Mouse (Mus musculus) MEL (cell line): Measurements from ENCODE around the gene Pde10a. TPM values are rescaled to one million over a fixed set of nuclear protein-coding genes. Genes with fewer than 3 reads are reported as not detected.

Source experiments
- DNase-seq: peaks from one replicate; pipeline ENCODE4 v3.0.0; 2011; ENCODE audit warnings: low read depth, low spot score
- H3K27ac ChIP-seq: 2 replicates; pipeline ENCODE4 v1.5.1; 2012; ENCODE audit warnings: low read depth, mild to moderate bottlenecking, control low read depth, low read length, moderate library complexity; ENCODE audit not compliant: control insufficient read depth
- H3K27me3 ChIP-seq, 2 experiments: fragments of 150-350 bp in 1 of 2; sonication (generic) in 1 of 2; 2 replicates each; pipeline ENCODE4 v1.6.1; 2012; ENCODE audit warnings: low read length in 2 of 2, mild to moderate bottlenecking in 2 of 2, improper control_type of control experiment in 1 of 2, moderate library complexity in 1 of 2; ENCODE audit not compliant: insufficient read depth in 2 of 2, control insufficient read depth in 1 of 2
- H3K36me3 ChIP-seq, 2 experiments: 2 replicates each; pipeline ENCODE4 v1.6.1; 2012 to 2014; ENCODE audit warnings: low read length in 2 of 2, improper control_type of control experiment in 1 of 2, inconsistent platforms in 1 of 2, mild to moderate bottlenecking in 1 of 2; ENCODE audit not compliant: insufficient read depth in 2 of 2, control insufficient read depth in 1 of 2
- H3K4me1 ChIP-seq, 2 experiments: fragments of 150-350 bp in 1 of 2; sonication (generic) in 1 of 2; 2 replicates each; pipeline ENCODE4 v1.6.1; 2012; ENCODE audit warnings: low read length in 2 of 2, improper control_type of control experiment in 1 of 2, mild to moderate bottlenecking in 1 of 2; ENCODE audit not compliant: insufficient read depth in 2 of 2, control insufficient read depth in 1 of 2
- H3K4me3 ChIP-seq, 2 experiments: fragments of 150-350 bp in 1 of 2; sonication (generic) in 1 of 2; 2 replicates each; pipeline ENCODE4 v1.5.1; 2012; ENCODE audit warnings: low read depth in 2 of 2, low read length in 2 of 2, mild to moderate bottlenecking in 2 of 2, moderate library complexity in 2 of 2, control low read depth in 1 of 2, improper control_type of control experiment in 1 of 2; ENCODE audit not compliant: control insufficient read depth in 1 of 2, insufficient read depth in 1 of 2
- H3K79me2 ChIP-seq: 2 replicates; pipeline ENCODE4 v1.6.1; 2012; ENCODE audit warnings: mild to moderate bottlenecking, low read length, moderate library complexity; ENCODE audit not compliant: control insufficient read depth, poor library complexity, insufficient read depth
- H3K9ac ChIP-seq: 2 replicates; pipeline ENCODE4 v1.6.1; 2012; ENCODE audit warnings: low read depth, mild to moderate bottlenecking, control low read depth, low read length, moderate library complexity; ENCODE audit not compliant: control insufficient read depth, poor library complexity, severe bottlenecking
- H3K9me3 ChIP-seq: fragments of 150-350 bp; sonication (generic); replicated peaks from 2 replicates; pipeline ENCODE4 v1.6.1; 2012; ENCODE audit warnings: mild to moderate bottlenecking, low read length, improper control_type of control experiment, moderate library complexity; ENCODE audit not compliant: insufficient read depth
- BHLHE40 ChIP-seq: IDR thresholded peaks from 2 replicates; pipeline ENCODE4 v1.6.1; 2012; ENCODE audit warnings: low read depth, mild to moderate bottlenecking, inconsistent platforms, low read length, improper control_type of control experiment, borderline replicate concordance
- E2F4 ChIP-seq: IDR thresholded peaks from 2 replicates; pipeline ENCODE4 v1.6.1; 2011; ENCODE audit warnings: low read depth, low read length, improper control_type of control experiment, borderline replicate concordance
- GABPA ChIP-seq: IDR thresholded peaks from 2 replicates; pipeline ENCODE4 v1.6.1; 2012; ENCODE audit warnings: low read depth, mild to moderate bottlenecking, inconsistent platforms, low read length, improper control_type of control experiment, moderate library complexity
- JUND ChIP-seq: IDR thresholded peaks from 2 replicates; pipeline ENCODE4 v1.6.1; 2011; ENCODE audit warnings: low read depth, mild to moderate bottlenecking, improper control_type of control experiment, low read length
- KAT2A ChIP-seq: conservative IDR thresholded peaks from 2 replicates; pipeline ENCODE4 v1.6.1; 2012; ENCODE audit warnings: low read depth, low read length, improper control_type of control experiment, inconsistent platforms
- MAZ ChIP-seq: IDR thresholded peaks from 2 replicates; pipeline ENCODE4 v1.6.1; 2012; ENCODE audit warnings: low read depth, mild to moderate bottlenecking, inconsistent platforms, low read length, improper control_type of control experiment
- MEF2A ChIP-seq: IDR thresholded peaks from 2 replicates; pipeline ENCODE4 v1.6.1; 2014; ENCODE audit warnings: low read depth, mild to moderate bottlenecking, inconsistent platforms, low read length, improper control_type of control experiment; ENCODE audit not compliant: poor library complexity, insufficient replicate concordance, severe bottlenecking; ENCODE audit errors: extremely low read depth
- MXI1 ChIP-seq: IDR thresholded peaks from 2 replicates; pipeline ENCODE4 v1.6.1; 2011; ENCODE audit warnings: mild to moderate bottlenecking, low read depth, low read length, improper control_type of control experiment
- MYC ChIP-seq: IDR thresholded peaks from 2 replicates; pipeline ENCODE4 v1.6.1; 2011; ENCODE audit warnings: low read depth, mild to moderate bottlenecking, low read length, improper control_type of control experiment, moderate library complexity
- NELFE ChIP-seq: IDR thresholded peaks from 2 replicates; pipeline ENCODE4 v1.6.1; 2011; ENCODE audit warnings: low read depth, low read length, improper control_type of control experiment
- POLR2A ChIP-seq, 2 experiments: IDR thresholded peaks; 2 replicates each; pipeline ENCODE4 v1.6.1; 2011 to 2012; ENCODE audit warnings: low read length in 2 of 2, mild to moderate bottlenecking in 2 of 2, control low read depth in 1 of 2, improper control_type of control experiment in 1 of 2, low read depth in 1 of 2, moderate library complexity in 1 of 2; ENCODE audit not compliant: control insufficient read depth in 1 of 2, insufficient read depth in 1 of 2, poor library complexity in 1 of 2
- POLR2AphosphoS5 ChIP-seq: IDR thresholded peaks from 2 replicates; pipeline ENCODE4 v1.6.1; 2012; ENCODE audit warnings: low read depth, borderline replicate concordance, mild to moderate bottlenecking, inconsistent platforms, low read length, moderate library complexity, mixed read lengths
- RAD21 ChIP-seq: IDR thresholded peaks from 2 replicates; pipeline ENCODE4 v1.6.1; 2011; ENCODE audit warnings: mild to moderate bottlenecking, low read depth, low read length, improper control_type of control experiment
- RCOR1 ChIP-seq: IDR thresholded peaks from 2 replicates; pipeline ENCODE4 v1.6.1; 2012; ENCODE audit warnings: low read depth, mild to moderate bottlenecking, inconsistent platforms, low read length, improper control_type of control experiment
- TAL1 ChIP-seq: IDR thresholded peaks from 2 replicates; pipeline ENCODE4 v1.6.1; 2012; ENCODE audit warnings: mild to moderate bottlenecking, inconsistent platforms, low read length, moderate library complexity, mixed read lengths
- USF1 ChIP-seq: IDR thresholded peaks from 2 replicates; pipeline ENCODE4 v1.6.1; 2014; ENCODE audit warnings: low read depth, mild to moderate bottlenecking, inconsistent platforms, low read length, improper control_type of control experiment, moderate library complexity
- ZMIZ1 ChIP-seq: IDR thresholded peaks from 2 replicates; pipeline ENCODE4 v1.6.1; 2012; ENCODE audit warnings: low read depth, mild to moderate bottlenecking, inconsistent platforms, low read length, improper control_type of control experiment, moderate library complexity
- ZNF384 ChIP-seq: IDR thresholded peaks from 2 replicates; pipeline ENCODE4 v1.6.1; 2012; ENCODE audit warnings: low read depth, mild to moderate bottlenecking, inconsistent platforms, low read length, improper control_type of control experiment
- polyA plus RNA-seq, 2 experiments: library from polyadenylated mRNA; stranded (reverse) in 1 of 2; unstranded in 1 of 2; fragments of >175 nt in 1 of 2; fragments of >200 nt in 1 of 2; gene quantifications; 2 replicates each; pipeline versions ENCODE4 v1.2.1 to v1.2.4; 2012; ENCODE audit warnings: low replicate concordance in 2 of 2, low read depth in 1 of 2; ENCODE audit not compliant: insufficient read length in 2 of 2, insufficient read depth in 1 of 2, missing spikeins in 1 of 2
- total RNA-seq: library from RNA; depleted of rRNA; stranded (reverse); fragments of 300-350 nt; gene quantifications from 2 replicates; pipeline ENCODE4 v1.2.3, GENCODE M21; 2012

Gene Pde10a
- total and polyA plus RNA-seq, 3 experiments, result 3.1 to 6.9 TPM; not detected in 1

DNA sequence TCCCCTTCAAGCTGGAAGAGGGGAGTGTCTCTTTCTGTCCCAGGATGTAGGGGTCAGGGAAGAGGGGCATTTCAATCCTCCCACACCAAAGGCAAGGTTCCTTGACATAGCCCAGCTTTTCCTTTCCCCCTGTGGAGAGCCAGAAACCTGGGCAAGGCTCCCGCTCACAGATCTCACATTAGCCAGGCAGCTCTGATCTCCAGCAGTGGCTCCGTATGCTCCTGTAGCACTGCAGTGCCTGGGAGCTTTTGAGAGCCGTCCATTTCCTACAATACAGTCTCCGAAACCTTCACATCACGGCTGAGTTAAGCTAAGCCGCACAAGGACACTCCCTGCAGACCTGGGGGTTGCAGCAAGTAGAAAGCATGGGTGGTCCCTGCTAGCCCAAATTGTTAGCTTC lies 29.0 kb downstream of the Pde10a start:
- TF ChIP-seq GABPA (no peak), RAD21 (no peak), KAT2A (no peak), MYC (no peak)
- Histone ChIP-seq H3K79me2 (no peaks in the 10 kb centered on the region), H3K9ac (no peak overlapping the region), H3K4me3 (no peak overlapping the region), H3K9me3 (no peaks in the 10 kb centered on the region), H3K36me3 (no peaks in the 10 kb centered on the region), H3K27ac (no peak overlapping the region), H3K27me3 (peaks cover 0 to 1% of the 10 kb centered on the region in 2 experiments; a peak in 2 of 4 replicates), H3K4me1 (no peaks in the 10 kb centered on the region)
- no peak for DNase-seq

GRCm38 (mm10) chr17:8555785-8556184 lies 30.6 kb downstream of the Pde10a start:
- Histone ChIP-seq H3K27me3 (peaks cover 0 to 1% of the 10 kb centered on the region in 2 experiments; a peak in 2 of 4 replicates), H3K4me1 (no peaks in the 10 kb centered on the region), H3K9ac (no peak overlapping the region), H3K79me2 (no peaks in the 10 kb centered on the region), H3K9me3 (no peaks in the 10 kb centered on the region), H3K4me3 (no peak overlapping the region), H3K27ac (no peak overlapping the region)
- no peak for DNase-seq
- TF ChIP-seq NELFE, result no peak
- TF ChIP-seq MAZ, result no peak
- TF ChIP-seq USF1, result no peak
- no peak for TF ChIP-seq MXI1
- no peak for TF ChIP-seq BHLHE40
- no peak for TF ChIP-seq E2F4
- TF ChIP-seq POLR2AphosphoS5, result no peak
- TF ChIP-seq MYC, result no peak
- no peak for TF ChIP-seq JUND
- TF ChIP-seq POLR2A (IDR thresholded peaks at IDR 0.05; ENCODE audit: control insufficient read depth in 1 of 2, insufficient read depth in 1 of 2, low read depth in 1 of 2, low read length in 2 of 2, poor library complexity in 1 of 2), result no peak
- no peak for TF ChIP-seq MEF2A
- no peak for TF ChIP-seq RCOR1
- TF ChIP-seq, all 39 proteins: peak for 0
- H3K36me3 ChIP-seq, result no peaks in the 10 kb centered on the region

DNA sequence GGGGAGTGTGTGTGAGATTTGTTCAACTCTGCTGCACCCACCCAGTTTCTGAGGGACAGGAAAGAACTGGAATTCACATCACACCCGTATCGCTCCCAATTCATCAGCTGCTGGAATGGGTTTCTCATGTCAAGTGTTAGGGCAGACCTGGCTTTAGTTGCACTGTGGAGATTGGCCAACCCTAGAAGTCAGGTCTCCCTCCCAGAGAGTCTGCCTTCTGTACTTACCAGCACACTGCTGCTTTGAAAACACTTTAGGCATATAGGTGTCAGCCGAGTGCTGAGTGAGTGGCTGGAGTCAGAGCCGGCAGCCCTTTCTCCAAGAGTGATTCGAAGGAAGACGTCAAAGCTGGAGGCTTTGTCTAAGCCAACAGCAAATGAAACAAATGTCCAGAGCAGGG lies 31.1 kb downstream of the Pde10a start:
- H3K27me3 ChIP-seq, result peaks cover 0 to 1% of the 10 kb centered on the region in 2 experiments; a peak in 2 of 4 replicates
- H3K79me2 ChIP-seq, result no peaks in the 10 kb centered on the region
- no peak for DNase-seq
- H3K27ac ChIP-seq, result no peak overlapping the region
- H3K9me3 ChIP-seq, result no peaks in the 10 kb centered on the region
- no peaks in the 10 kb centered on the region for H3K4me1 ChIP-seq
- no peak overlapping the region for H3K9ac ChIP-seq
- TF ChIP-seq TAL1, result no peak
- TF ChIP-seq ZNF384, result no peak
- no peak for TF ChIP-seq ZMIZ1
- TF ChIP-seq USF1, result no peak
- no peak overlapping the region for H3K4me3 ChIP-seq
- H3K36me3 ChIP-seq, result no peaks in the 10 kb centered on the region
